Mouse (Mus musculus) left cerebral cortex, adult 6 months (tissue): ENCODE results near the gene Ndufa1. TPM values are rescaled to one million over a fixed set of nuclear protein-coding genes. Genes with fewer than 3 reads are reported as not detected.

Source experiments
- long read RNA-seq, 2 experiments: library from polyadenylated mRNA; unstranded; transcript quantifications; one replicate each; pipeline ENCODE4 v2.0.0; 2019 to 2020
- polyA plus RNA-seq: library from polyadenylated mRNA; unstranded; fragments of <200 nt; fragmentation: Nextera tagmentation; gene quantifications from 2 replicates; pipeline ENCODE4 v1.2.3, GENCODE M21; 2021

Gene Ndufa1
- polyA plus RNA-seq: 1,185 and 1,422 TPM in 2 replicates
- long read RNA-seq, experiment 1, transcript Ndufa1-201 (3 exons, 419 nt): major isoform, 53 of 57 reads
- long read RNA-seq, experiment 1, partial matches to known transcripts: 2 of 57 reads
- long read RNA-seq, experiment 1, other reads (novel, unspliced or antisense): 2 of 57 reads
- long read RNA-seq, experiment 2, transcript Ndufa1-201 (3 exons, 419 nt): major isoform, 491 of 493 reads
- long read RNA-seq, experiment 2, partial matches to known transcripts: 0 of 493 reads
- long read RNA-seq, experiment 2, other reads (novel, unspliced or antisense): 2 of 493 reads

DNA sequence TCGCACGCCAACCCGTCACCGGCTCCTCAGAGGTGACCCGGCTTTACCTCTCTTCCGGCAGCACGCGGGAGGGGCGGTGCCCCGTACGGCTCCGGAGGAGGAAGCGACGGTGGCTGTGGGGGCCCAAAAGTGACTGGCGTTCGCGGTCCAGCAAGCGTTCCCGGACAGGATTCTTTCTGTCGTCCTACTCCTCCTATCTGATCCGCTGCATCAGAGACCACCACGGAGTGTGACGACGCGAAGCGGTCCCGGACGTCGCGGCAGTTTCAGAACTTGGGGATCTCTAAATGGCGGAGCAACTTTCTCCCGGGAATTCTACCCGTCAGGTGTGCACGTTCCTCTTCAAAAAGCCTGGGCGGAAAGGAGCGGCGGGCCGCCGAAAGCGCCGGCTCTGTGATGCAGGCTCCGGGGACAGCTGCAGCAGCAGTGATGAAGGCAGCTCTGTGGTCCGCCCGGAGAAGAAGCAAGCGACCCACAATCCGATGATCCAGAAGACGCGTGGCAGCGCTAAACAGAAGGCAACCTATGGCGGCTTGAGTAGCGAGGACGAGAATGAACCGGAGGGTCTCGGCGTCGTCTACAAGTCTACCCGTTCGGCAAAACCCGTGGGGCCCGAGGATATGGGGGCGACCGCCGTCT lies at the start of gene Ndufa1, which contains the start of gene Rnf113a1:
TSS of gene Ndufa1 (minus strand) at position 59 of the 639 bp plus-strand sequence.
TSS of gene Rnf113a1 (plus strand) at position 141 of the 639 bp plus-strand sequence.

DNA sequence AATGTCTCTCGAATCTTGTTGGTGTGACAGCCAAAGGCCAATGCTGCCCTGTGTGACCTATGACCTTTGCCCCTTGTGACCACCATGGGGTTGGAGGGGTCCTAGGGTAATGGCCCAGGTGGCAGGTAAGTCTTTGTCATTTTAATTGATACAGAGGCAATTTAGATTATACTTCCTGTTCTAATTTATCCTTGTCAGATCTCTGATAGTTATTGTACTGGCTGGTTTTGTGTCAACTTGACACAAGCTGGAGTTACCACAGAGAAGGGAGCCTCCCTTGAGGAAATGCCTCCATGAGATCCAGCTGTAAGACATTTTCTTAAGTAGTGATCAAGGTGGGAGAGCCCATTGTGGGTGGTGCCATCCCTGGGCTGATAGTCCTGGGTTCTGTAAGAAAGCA lies 31.2 kb upstream of the Ndufa1 start, which contains the start of gene Rhox1:
TSS of gene Rhox1 (minus strand) at position 101 of the 400 bp plus-strand sequence.

DNA sequence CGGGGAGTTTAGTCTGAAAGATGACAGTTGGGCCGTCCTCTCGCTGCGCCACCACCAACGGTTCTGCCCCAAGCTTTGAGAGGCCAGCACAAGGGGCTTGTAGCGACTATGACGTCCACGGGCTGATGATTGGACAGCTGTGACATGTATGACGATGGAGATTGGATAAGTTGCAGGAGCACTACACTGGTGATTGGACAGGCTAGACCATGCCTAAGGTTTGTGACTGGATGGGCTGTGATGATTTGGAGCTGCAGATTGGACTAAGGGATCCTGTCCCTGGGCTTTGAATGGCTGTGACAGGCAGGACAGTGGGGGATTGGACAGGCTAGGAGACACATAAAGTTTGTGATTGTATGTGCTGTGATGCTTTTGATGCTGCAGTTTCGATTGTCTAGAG lies 20.0 kb upstream of the Ndufa1 start, which contains the start of gene Gm9:
TSS of gene Gm9 (minus strand) at position 101 of the 400 bp plus-strand sequence.

DNA sequence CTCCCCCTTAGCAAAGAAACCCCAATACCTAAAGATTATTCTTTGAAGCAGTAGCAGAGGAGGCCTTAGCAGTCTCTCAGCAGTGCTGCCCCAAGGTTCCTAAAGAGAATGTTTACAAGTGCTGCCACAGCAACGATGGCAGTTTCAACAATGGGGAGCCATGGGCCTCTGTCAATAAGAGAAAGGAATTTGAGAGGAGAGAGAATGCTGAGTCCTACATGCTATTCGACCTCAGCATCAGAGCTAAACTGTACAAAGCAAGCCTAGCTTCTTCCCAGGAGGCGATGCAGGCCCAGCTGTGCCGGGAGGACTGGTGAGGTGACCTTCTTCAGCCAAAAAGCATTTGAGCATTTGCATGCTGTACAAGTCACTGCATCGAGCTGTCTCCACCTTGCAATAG lies 22.2 kb downstream of the Ndufa1 start, which contains the start of gene Akap14:
TSS of gene Akap14 (minus strand) at position 101 of the 400 bp plus-strand sequence.

Other genes with a start within 250 kb of the Ndufa1 start
- gene Sept6, start 199.4 kb downstream of the Ndufa1 start, polyA plus RNA-seq: 46.3 and 57.1 TPM in 2 replicates
- gene Sowahd, start 142.3 kb downstream of the Ndufa1 start, polyA plus RNA-seq: not detected in 2 replicates
- gene Rpl39, start 105.8 kb downstream of the Ndufa1 start, polyA plus RNA-seq: 1,355 and 1,427 TPM in 2 replicates
- 9.1 and 9.4 TPM in 2 replicates for gene Upf3b, start 80.8 kb downstream of the Ndufa1 start, polyA plus RNA-seq
- 7.7 and 7.9 TPM in 2 replicates for gene Nkap, start 64.4 kb downstream of the Ndufa1 start, polyA plus RNA-seq
- 0.08 TPM in 1 of 2 replicates, not detected in the other for gene Akap14, start 22.3 kb downstream of the Ndufa1 start, polyA plus RNA-seq
- 12.6 and 16.1 TPM in 2 replicates for gene Rnf113a1, start 82 bp upstream of the Ndufa1 start, polyA plus RNA-seq
- gene Gm9, start 19.9 kb upstream of the Ndufa1 start, polyA plus RNA-seq: not detected in 2 replicates
- gene Rhox1, start 31.1 kb upstream of the Ndufa1 start, polyA plus RNA-seq: not detected in 2 replicates
- gene Rhox2a, start 53.8 kb upstream of the Ndufa1 start, polyA plus RNA-seq: not detected in 2 replicates
- gene Rhox3a, start 58.8 kb upstream of the Ndufa1 start, polyA plus RNA-seq: not detected in 2 replicates
- not detected in 2 replicates for gene Rhox4a, start 74.2 kb upstream of the Ndufa1 start, polyA plus RNA-seq
- gene Rhox3a2, start 188.9 kb upstream of the Ndufa1 start, polyA plus RNA-seq: not detected in 2 replicates
- gene Rhox4a2, start 199.7 kb upstream of the Ndufa1 start, polyA plus RNA-seq: not detected in 2 replicates
- not detected in 2 replicates for gene Rhox2b, start 220.9 kb upstream of the Ndufa1 start, polyA plus RNA-seq
- gene Rhox4b, start 241.3 kb upstream of the Ndufa1 start, polyA plus RNA-seq: not detected in 2 replicates